Comparison of ENCODE assay signal across 26 mouse cellular contexts in genomic region chr17:57359485-57360241, GRCm38 (mm10). TPM values are rescaled to one million over a fixed set of nuclear protein-coding genes. Genes with fewer than 3 reads are reported as not detected.
A peak's percentile ranks its signal among the peaks of the same experiment; 100 is the strongest.
DNase-seq lines count a peak whose midpoint lies in the region; ATAC-seq and TF ChIP-seq lines count a peak whose summit lies in the region.
"Had no signal": no experiment of that assay in that cellular context is flagged by ENCODE, and none has a peak within 500 bp of the region (broad histone marks: within the 10 kb centered on the region; RNA-seq: fewer than 3 reads in every experiment).

No protein-coding gene starts in this region.

- H3K4me3 ChIP-seq in liver, adult 2 months (ENCODE audit: insufficient read depth, low read depth, low read length): peak overlapping the region; percentile 51
- no peak overlapping the region for H3K4me3 ChIP-seq in liver, embryonic 11.5 days (ENCODE audit: low read depth, low read length)
- peak overlapping the region; percentile 65 for H3K4me3 ChIP-seq in bone marrow macrophage, adult 2 months (ENCODE audit: insufficient read depth, low read length)
- no peak overlapping the region for H3K4me3 ChIP-seq in layer of hippocampus, adult 2 months
- H3K4me3 ChIP-seq: heart, embryonic 10.5 days; hindbrain, embryonic 13.5 days; limb, embryonic 15.5 days; neural tube, embryonic 12.5 days; stomach, embryonic 15.5 days had no signal

- no peak overlapping the region for H3K4me2 ChIP-seq in liver, embryonic 11.5 days
- H3K4me2 ChIP-seq: hindbrain, embryonic 13.5 days; limb, embryonic 15.5 days; midbrain, embryonic 11.5 days; neural tube, embryonic 12.5 days; stomach, embryonic 15.5 days had no signal

- peak overlapping the region; percentile 35; the same call in 1 of the 2 replicates for H3K27ac ChIP-seq in liver, adult 2 months (replicated peaks; ENCODE audit: insufficient read depth, low read depth, low read length)
- no peak overlapping the region for H3K27ac ChIP-seq in liver, embryonic 11.5 days (ENCODE audit: low read depth, low read length)
- peak overlapping the region; percentile 94 for H3K27ac ChIP-seq in bone marrow macrophage, adult 2 months (ENCODE audit: insufficient read depth, low read depth, low read length)
- no peak overlapping the region for H3K27ac ChIP-seq in layer of hippocampus, adult 2 months
- H3K27ac ChIP-seq: heart, embryonic 10.5 days; hindbrain, embryonic 13.5 days; limb, embryonic 15.5 days; neural tube, embryonic 12.5 days; stomach, embryonic 15.5 days had no signal

- TF ChIP-seq POLR2A in liver, adult 2 months (IDR thresholded peaks at IDR 0.05; ENCODE audit: extremely low read depth, insufficient read depth, low read length): no peak
- no peak for TF ChIP-seq POLR2A in bone marrow macrophage, adult 2 months (IDR thresholded peaks at IDR 0.05; ENCODE audit: borderline replicate concordance, low read depth, low read length)

- H3K9ac ChIP-seq in liver, adult 2 months (ENCODE audit: low read depth, low read length): peak overlapping the region; percentile 51; the same call in 1 of the 2 replicates
- no peak overlapping the region for H3K9ac ChIP-seq in liver, embryonic 11.5 days (ENCODE audit: low read depth, low read length)
- H3K9ac ChIP-seq: hindbrain, embryonic 13.5 days; limb, embryonic 15.5 days; neural tube, embryonic 12.5 days; stomach, embryonic 15.5 days had no signal

- H3K4me1 ChIP-seq in liver, adult 2 months (ENCODE audit: control insufficient read depth, insufficient read depth, low read length): no peaks in the 10 kb centered on the region
- H3K4me1 ChIP-seq in liver, embryonic 11.5 days (replicated peaks; ENCODE audit: control insufficient read depth, insufficient read depth, low read length): no peaks in the 10 kb centered on the region
- peaks cover 21% of the 10 kb centered on the region for H3K4me1 ChIP-seq in bone marrow macrophage, adult 2 months (ENCODE audit: control insufficient read depth, insufficient read depth, low read length)
- H3K4me1 ChIP-seq: heart, embryonic 10.5 days; hindbrain, embryonic 13.5 days; limb, embryonic 15.5 days; neural tube, embryonic 12.5 days; stomach, embryonic 15.5 days had no signal

- H3K79me2 ChIP-seq in liver, adult 2 months (ENCODE audit: control insufficient read depth, insufficient read depth, low read length): no peaks in the 10 kb centered on the region

- H3K27me3 ChIP-seq in liver, adult 2 months (ENCODE audit: control insufficient read depth, insufficient read depth, low read length): no peaks in the 10 kb centered on the region
- H3K27me3 ChIP-seq in liver, embryonic 11.5 days (replicated peaks; ENCODE audit: control insufficient read depth, insufficient read depth, low read length): no peaks in the 10 kb centered on the region
- H3K27me3 ChIP-seq: hindbrain, embryonic 13.5 days; limb, embryonic 15.5 days; neural tube, embryonic 12.5 days; stomach, embryonic 15.5 days had no signal

- no peak for TF ChIP-seq CTCF in liver, adult 2 months (IDR thresholded peaks at IDR 0.05; ENCODE audit: low read depth, low read length)
- TF ChIP-seq CTCF in bone marrow macrophage, adult 2 months (IDR thresholded peaks at IDR 0.05; ENCODE audit: low read depth, low read length): no peak
- no peak for TF ChIP-seq CTCF in layer of hippocampus, adult 2 months (conservative IDR thresholded peaks at IDR 0.05)

- no peaks in the 10 kb centered on the region for H3K9me3 ChIP-seq in liver, embryonic 11.5 days (ENCODE audit: control insufficient read depth, low read length)
- H3K9me3 ChIP-seq: heart, embryonic 10.5 days; hindbrain, embryonic 13.5 days; limb, embryonic 15.5 days; neural tube, embryonic 12.5 days; stomach, embryonic 15.5 days had no signal

- intact Hi-C loops in heart, postnatal 25 days (cut with DNase I): no loop called here

- H3K36me3 ChIP-seq in liver, adult 2 months (ENCODE audit: control insufficient read depth, insufficient read depth, low read length): no peaks in the 10 kb centered on the region
- no peaks in the 10 kb centered on the region for H3K36me3 ChIP-seq in liver, embryonic 11.5 days (ENCODE audit: control insufficient read depth, insufficient read depth, low read length)
- H3K36me3 ChIP-seq: heart, embryonic 10.5 days; hindbrain, embryonic 13.5 days; limb, embryonic 15.5 days; neural tube, embryonic 12.5 days; stomach, embryonic 15.5 days had no signal

- no peak for DNase-seq in liver, adult 2 months (ENCODE audit: extremely low read depth, low read depth, low spot score)
- no peak for DNase-seq in liver, embryonic 11.5 days (ENCODE audit: low spot score)
- peak; percentile 49 for DNase-seq in 416B (ENCODE audit: low read depth)
- DNase-seq in cerebellum, postnatal 10 days: no peak
- DNase-seq in heart, postnatal 25 days (ENCODE audit: low spot score): no peak
- no peak for DNase-seq in layer of hippocampus, adult 2 months (ENCODE audit: low spot score in 2 of 2)
- DNase-seq: adrenal gland, adult 2 months; cerebellum, adult 11-12 months; cerebellum, postnatal 25 days; gastrocnemius, postnatal 10 days; heart, postnatal 10 days; kidney, adult 2 months; kidney, postnatal 10 days; lung, postnatal 10 days; right cerebral cortex, adult 18-20 months; thymus, postnatal 14 days had no signal

- no peak for ATAC-seq in liver, embryonic 11.5 days (replicated peaks; ENCODE audit: low FRiP score)
- ATAC-seq in megakaryocyte, adult 5-6 weeks (ENCODE audit: poor library complexity, severe bottlenecking): peak; percentile 69
- ATAC-seq: inflammation-experienced regulatory T-cells, adult 6 months had no signal

- WGBS in liver, adult 2 months: 75% methylated on average over 11 of the region's 11 CpGs
- whole genome bisulfite sequencing in liver, embryonic 11.5 days: 79% methylated on average over 11 of the region's 11 CpGs

RNA-seq across cellular contexts. Expression of gene Adgre1, which starts 1.2 kb away (rescaled TPM):
- 27.3 and 31.6 TPM in 2 replicates for total RNA-seq in liver, adult 2 months (2014; rRNA removed)
- polyA plus RNA-seq in liver, adult 2 months (2012; rRNA removed): 4.7 and 10.0 TPM in 2 replicates
- polyA plus RNA-seq in liver, embryonic 11.5 days (2014; fragmentation: Nextera tagmentation; extraction: Ambion mirVana): 9.6 and 10.9 TPM in 2 replicates
- 1,554 and 1,753 TPM in 2 replicates for polyA plus RNA-seq in bone marrow macrophage, adult 2 months (2012; ENCODE audit: insufficient read depth, insufficient read length, missing spikeins)
- 53.0 and 62.3 TPM in 2 replicates for total RNA-seq in megakaryocyte, adult 5-6 weeks (2015)
- 107 and 116 TPM in 2 replicates for total RNA-seq in megakaryocyte, adult 5-6 weeks (2017)
- 10 to 100 TPM in 1 of 2 experiments, 1 to 10 TPM in 1; 8.7 to 10.1 TPM for total RNA-seq in heart, postnatal 25 days (2021)
- 1 to 10 TPM; 4.5 to 6.2 TPM for total RNA-seq in layer of hippocampus, adult 2 months (2021)
- polyA plus RNA-seq: C2C12 had no signal

Comparison
In these comparisons a context has a peak if more than half of its experiments do, and no peak if none do; other contexts are left out.
1. H3K27ac ChIP-seq: peak in liver, adult 2 months (single experiment) and bone marrow macrophage, adult 2 months (single experiment); none in liver, embryonic 11.5 days (single experiment) and layer of hippocampus, adult 2 months (single experiment).
2. H3K4me3 ChIP-seq: peak in liver, adult 2 months (single experiment) and bone marrow macrophage, adult 2 months (single experiment); none in liver, embryonic 11.5 days (single experiment) and layer of hippocampus, adult 2 months (single experiment).